Mouse (Mus musculus) lung, embryonic 14.5 days (tissue): ENCODE measurements around the gene Gm26727. TPM values are rescaled to one million over a fixed set of nuclear protein-coding genes. Genes with fewer than 3 reads are reported as not detected.
"Not testable (repeated sequence)": the region's sequence is repeated elsewhere in the genome, so short reads cannot be mapped to it uniquely, and the experiment has no call there.

Source experiments
- ATAC-seq: fragments of 200-750 bp; cut with Nextera tagmentation; 2 replicates; pipeline ENCODE4 v1.8.0; 2017; ENCODE audit warnings: mild to moderate bottlenecking, moderate TSS enrichment, moderate library complexity; ENCODE audit not compliant: insufficient read depth
- DNase-seq: peaks from one replicate; pipeline ENCODE4 v3.0.0-alpha.2; 2015
- H3K27ac ChIP-seq: fragments of 300-500 bp; sonication (generic); 2 replicates; pipeline ENCODE4 v1.5.1; 2014; ENCODE audit warnings: low read depth, mild to moderate bottlenecking, moderate library complexity
- H3K27me3 ChIP-seq: fragments of 300-500 bp; sonication (generic); 2 replicates; pipeline ENCODE4 v1.6.1; 2014; ENCODE audit warnings: low read length, control low read depth; ENCODE audit not compliant: insufficient read depth
- H3K36me3 ChIP-seq: fragments of 300-500 bp; sonication (generic); 2 replicates; pipeline ENCODE4 v1.6.1; 2014; ENCODE audit warnings: control low read depth; ENCODE audit not compliant: insufficient read depth
- H3K4me1 ChIP-seq: fragments of 300-500 bp; sonication (generic); 2 replicates; pipeline ENCODE4 v1.6.1; 2014; ENCODE audit warnings: antibody characterized with exemption, control low read depth; ENCODE audit not compliant: insufficient read depth
- H3K4me2 ChIP-seq: fragments of 300-500 bp; sonication (generic); 2 replicates; pipeline ENCODE4 v1.6.1; 2014; ENCODE audit warnings: mild to moderate bottlenecking
- H3K4me3 ChIP-seq: fragments of 300-500 bp; sonication (generic); 2 replicates; pipeline ENCODE4 v1.5.1; 2014; ENCODE audit warnings: low read depth, low read length
- H3K9ac ChIP-seq: fragments of 300-500 bp; sonication (generic); 2 replicates; pipeline ENCODE4 v1.6.1; 2014
- H3K9me3 ChIP-seq: fragments of 300-500 bp; sonication (generic); 2 replicates; pipeline ENCODE4 v1.6.1; 2016; ENCODE audit warnings: low read depth, low read length, control low read depth
- CTCF ChIP-seq: IDR thresholded peaks from 2 replicates; pipeline ENCODE4 v1.5.1; 2016; ENCODE audit warnings: antibody characterized with exemption, low read depth
- WGBS: fragments of 180-500 bp; shearing (Covaris S2); extraction: QIAGEN DNeasy Blood & Tissue Kit; methylation state at CpG from one replicate; pipeline ENCODE4 v1.1.7; 2014; 5-methylcytosine and 5-hydroxymethylcytosine counted together
- polyA plus RNA-seq: library from polyadenylated mRNA; unstranded; fragments of >200 nt; fragmentation: Nextera tagmentation; extraction: Ambion mirVana; gene quantifications from 2 replicates; pipeline ENCODE4 v1.2.1, GENCODE M21; 2014

Gene Gm26727
- not detected in 2 replicates for polyA plus RNA-seq

- H3K36me3 ChIP-seq: no peaks in the 10 kb centered on the region
- no peak within 1 kb of the TSS for H3K4me3 ChIP-seq
- no peaks in the 10 kb centered on the region for H3K9me3 ChIP-seq
- TF ChIP-seq CTCF: no peak
- WGBS: 54% methylated on average over 2 of the region's 2 CpGs
- ATAC-seq: no peak
- DNase-seq: no peak
- H3K9ac ChIP-seq: no peak within 1 kb of the TSS
- H3K27me3 ChIP-seq: no peaks in the 10 kb centered on the region
- H3K27ac ChIP-seq: no peak within 1 kb of the TSS
- H3K4me1 ChIP-seq: no peaks in the 10 kb centered on the region
- no peak within 1 kb of the TSS for H3K4me2 ChIP-seq
Observed at GRCm38 (mm10) chr2:67433081-67433480, at the start of gene Gm26727. Gene Gm26727, minus strand, starts transcription at chr2:67433181.

GRCm38 (mm10) chr2:67481051-67481450, 48.1 kb upstream of the Gm26727 start:
- Histone ChIP-seq H3K4me1 (no peaks in the 10 kb centered on the region), H3K4me2 (no peak overlapping the region), H3K9ac (no peak overlapping the region), H3K27ac (no peak overlapping the region), H3K9me3 (no peaks in the 10 kb centered on the region), H3K4me3 (no peak overlapping the region), H3K27me3 (no peaks in the 10 kb centered on the region), H3K36me3 (no peaks in the 10 kb centered on the region)
- no peak for TF ChIP-seq CTCF
- ATAC-seq: no peak
- 63% methylated on average over 3 of the region's 3 CpGs for WGBS
- DNase-seq: no peak

- DNase-seq: peak; percentile 85
- Histone ChIP-seq H3K4me3 (no peak overlapping the region), H3K27me3 (no peaks in the 10 kb centered on the region), H3K9me3 (no peaks in the 10 kb centered on the region), H3K36me3 (no peaks in the 10 kb centered on the region), H3K4me2 (no peak overlapping the region), H3K9ac (no peak overlapping the region), H3K27ac (no peak overlapping the region), H3K4me1 (no peaks in the 10 kb centered on the region)
- peak; percentile 68 for TF ChIP-seq CTCF
- ATAC-seq: no peak
- 17% methylated on average over 6 of the region's 6 CpGs for WGBS
Observed at GRCm38 (mm10) chr2:67477753-67478152, 44.8 kb upstream of the Gm26727 start.

- ATAC-seq, H3K4me2 ChIP-seq, H3K9me3 ChIP-seq, DNase-seq, H3K9ac ChIP-seq, H3K27ac ChIP-seq, H3K4me3 ChIP-seq, H3K4me1 ChIP-seq, H3K27me3 ChIP-seq, H3K36me3 ChIP-seq: not testable (repeated sequence)
- WGBS: 47% methylated on average over 5 of the region's 5 CpGs
Observed at GRCm38 (mm10) chr2:67470030-67470429, 37.0 kb upstream of the Gm26727 start.

- 83% methylated on average over 7 of the region's 7 CpGs for WGBS
- H3K4me3 ChIP-seq: no peak overlapping the region
- no peaks in the 10 kb centered on the region for H3K27me3 ChIP-seq
- H3K36me3 ChIP-seq: no peaks in the 10 kb centered on the region
- H3K4me2 ChIP-seq: no peak overlapping the region
- H3K27ac ChIP-seq: no peak overlapping the region
- no peak overlapping the region for H3K9ac ChIP-seq
- no peaks in the 10 kb centered on the region for H3K4me1 ChIP-seq
- no peak for ATAC-seq
- no peak for TF ChIP-seq CTCF
- H3K9me3 ChIP-seq: no peaks in the 10 kb centered on the region
- DNase-seq: no peak
Observed at GRCm38 (mm10) chr2:67467036-67467435, 34.1 kb upstream of the Gm26727 start.

GRCm38 (mm10) chr2:67460857-67461256, 27.9 kb upstream of the Gm26727 start:
- TF ChIP-seq CTCF: no peak
- Histone ChIP-seq H3K4me2 (no peak overlapping the region), H3K9ac (no peak overlapping the region), H3K9me3 (no peaks in the 10 kb centered on the region), H3K4me1 (no peaks in the 10 kb centered on the region), H3K4me3 (no peak overlapping the region), H3K36me3 (no peaks in the 10 kb centered on the region), H3K27me3 (no peaks in the 10 kb centered on the region), H3K27ac (no peak overlapping the region)
- no peak for DNase-seq
- 82% methylated on average over 3 of the region's 3 CpGs for WGBS
- no peak for ATAC-seq

GRCm38 (mm10) chr2:67447206-67447605, 14.2 kb upstream of the Gm26727 start:
- no peak for TF ChIP-seq CTCF
- WGBS: 64% methylated on average over 12 of the region's 12 CpGs
- no peaks in the 10 kb centered on the region for H3K27me3 ChIP-seq
- DNase-seq (no peak), ATAC-seq (no peak)
- no peaks in the 10 kb centered on the region for H3K4me1 ChIP-seq
- H3K4me3 ChIP-seq: no peak overlapping the region
- H3K4me2 ChIP-seq: no peak overlapping the region
- no peak overlapping the region for H3K27ac ChIP-seq
- no peaks in the 10 kb centered on the region for H3K36me3 ChIP-seq
- no peaks in the 10 kb centered on the region for H3K9me3 ChIP-seq
- no peak overlapping the region for H3K9ac ChIP-seq

GRCm38 (mm10) chr2:67446772-67447171, 13.8 kb upstream of the Gm26727 start:
- WGBS: 42% methylated on average over 1 of the region's 1 CpGs
- TF ChIP-seq CTCF: no peak
- H3K27ac ChIP-seq: no peak overlapping the region
- H3K27me3 ChIP-seq: no peaks in the 10 kb centered on the region
- H3K4me3 ChIP-seq: no peak overlapping the region
- no peak overlapping the region for H3K4me2 ChIP-seq
- no peaks in the 10 kb centered on the region for H3K9me3 ChIP-seq
- no peaks in the 10 kb centered on the region for H3K4me1 ChIP-seq
- H3K36me3 ChIP-seq: no peaks in the 10 kb centered on the region
- ATAC-seq: no peak
- H3K9ac ChIP-seq: no peak overlapping the region
- DNase-seq: no peak
